27 mouse cellular contexts compared by ENCODE assay signal in genomic region chr6:119570797-119571196, GRCm38 (mm10). TPM values are rescaled to one million over a fixed set of nuclear protein-coding genes. Genes with fewer than 3 reads are reported as not detected.
DNase-seq lines count a peak whose midpoint lies in the region; ATAC-seq and TF ChIP-seq lines count a peak whose summit lies in the region.
"Had no signal": no experiment of that assay in that cellular context is flagged by ENCODE, and none has a peak within 500 bp of the region (broad histone marks: within the 10 kb centered on the region; RNA-seq: fewer than 3 reads in every experiment).

No protein-coding gene starts in this region.

- H3K4me3 ChIP-seq in forebrain, postnatal 0 days (ENCODE audit: low read depth, low read length): no peak overlapping the region
- H3K4me3 ChIP-seq in forebrain, embryonic 13.5 days: no peak overlapping the region
- no peak overlapping the region for H3K4me3 ChIP-seq in lung, postnatal 0 days (ENCODE audit: low read depth, low read length)
- no peak overlapping the region for H3K4me3 ChIP-seq in thymus, adult 2 months (ENCODE audit: control insufficient read depth, insufficient read depth, low read length)
- H3K4me3 ChIP-seq in stomach, postnatal 0 days (ENCODE audit: low read depth, low read length): no peak overlapping the region
- H3K4me3 ChIP-seq: embryonic facial prominence, embryonic 12.5 days; erythroblast, embryonic 14.5 days; forebrain, embryonic 12.5 days; gastrocnemius, adult 2 months; hindbrain, embryonic 12.5 days; hindbrain, embryonic 15.5 days had no signal

- TF ChIP-seq POLR2A in thymus, adult 2 months (IDR thresholded peaks at IDR 0.05; ENCODE audit: control insufficient read depth, extremely low read depth, insufficient read depth, low read length, poor library complexity): no peak

- H3K27me3 ChIP-seq in forebrain, postnatal 0 days (ENCODE audit: insufficient read depth, low read length): no peaks in the 10 kb centered on the region
- no peaks in the 10 kb centered on the region for H3K27me3 ChIP-seq in forebrain, embryonic 13.5 days
- no peaks in the 10 kb centered on the region for H3K27me3 ChIP-seq in lung, postnatal 0 days (replicated peaks; ENCODE audit: insufficient read depth, low read length)
- no peaks in the 10 kb centered on the region for H3K27me3 ChIP-seq in thymus, adult 2 months (ENCODE audit: control insufficient read depth, insufficient read depth, low read length)
- no peaks in the 10 kb centered on the region for H3K27me3 ChIP-seq in stomach, postnatal 0 days (ENCODE audit: control insufficient read depth, insufficient read depth, low read length)
- H3K27me3 ChIP-seq: CH12.LX; embryonic facial prominence, embryonic 12.5 days; forebrain, embryonic 12.5 days; hindbrain, embryonic 12.5 days; hindbrain, embryonic 15.5 days; Patski had no signal

- H3K9me3 ChIP-seq in forebrain, postnatal 0 days (ENCODE audit: low read length): no peaks in the 10 kb centered on the region
- no peaks in the 10 kb centered on the region for H3K9me3 ChIP-seq in forebrain, embryonic 13.5 days (replicated peaks)
- no peaks in the 10 kb centered on the region for H3K9me3 ChIP-seq in lung, postnatal 0 days (ENCODE audit: low read length)
- H3K9me3 ChIP-seq in stomach, postnatal 0 days (ENCODE audit: control insufficient read depth, low read length): no peaks in the 10 kb centered on the region
- H3K9me3 ChIP-seq: embryonic facial prominence, embryonic 12.5 days; forebrain, embryonic 12.5 days; G1E; hindbrain, embryonic 12.5 days; hindbrain, embryonic 15.5 days had no signal

- peaks cover 37% of the 10 kb centered on the region for H3K36me3 ChIP-seq in forebrain, postnatal 0 days (ENCODE audit: insufficient read depth)
- peaks cover 46% of the 10 kb centered on the region for H3K36me3 ChIP-seq in forebrain, embryonic 13.5 days (ENCODE audit: poor library complexity, severe bottlenecking)
- 0 out of 2 replicates have a peak, but pooled peaks cover 9% of the 10 kb centered on the region for H3K36me3 ChIP-seq in lung, postnatal 0 days (ENCODE audit: insufficient read depth, low read length)
- no peaks in the 10 kb centered on the region for H3K36me3 ChIP-seq in thymus, adult 2 months (ENCODE audit: control insufficient read depth, insufficient read depth, low read length)
- no peaks in the 10 kb centered on the region; the same call in 1 of the 2 replicates for H3K36me3 ChIP-seq in stomach, postnatal 0 days (ENCODE audit: control insufficient read depth, insufficient read depth, low read length)

- H3K4me2 ChIP-seq in forebrain, postnatal 0 days (ENCODE audit: low read depth): no peak overlapping the region
- no peak overlapping the region for H3K4me2 ChIP-seq in forebrain, embryonic 13.5 days
- H3K4me2 ChIP-seq in lung, postnatal 0 days (replicated peaks; ENCODE audit: low read depth, low read length): no peak overlapping the region
- H3K4me2 ChIP-seq in stomach, postnatal 0 days (replicated peaks; ENCODE audit: low read depth): no peak overlapping the region
- H3K4me2 ChIP-seq: embryonic facial prominence, embryonic 12.5 days; forebrain, embryonic 12.5 days; heart, embryonic 11.5 days; hindbrain, embryonic 12.5 days; hindbrain, embryonic 15.5 days had no signal

- TF ChIP-seq CTCF in forebrain, postnatal 0 days (IDR thresholded peaks at IDR 0.05; ENCODE audit: low read depth): no peak
- no peak for TF ChIP-seq CTCF in lung, postnatal 0 days (IDR thresholded peaks at IDR 0.05)
- TF ChIP-seq CTCF in thymus, adult 2 months (IDR thresholded peaks at IDR 0.05; ENCODE audit: borderline replicate concordance, control insufficient read depth, extremely low read depth, insufficient read depth, low read length, poor library complexity): no peak
- TF ChIP-seq CTCF in stomach, postnatal 0 days (IDR thresholded peaks at IDR 0.05; ENCODE audit: low read depth): no peak

- peak; percentile 36; the same call in 1 of the 2 replicates for ATAC-seq in forebrain, postnatal 0 days
- no peak for ATAC-seq in forebrain, embryonic 13.5 days
- no peak for ATAC-seq in lung, postnatal 0 days
- ATAC-seq in stomach, postnatal 0 days (ENCODE audit: low FRiP score, low TSS enrichment): no peak
- ATAC-seq: forebrain, embryonic 16.5 days; Patski had no signal

- TF ChIP-seq EP300 in lung, postnatal 0 days (IDR thresholded peaks at IDR 0.05): no peak
- TF ChIP-seq EP300 in stomach, postnatal 0 days (optimal IDR thresholded peaks at IDR 0.05): no peak

- WGBS in forebrain, postnatal 0 days: 83% methylated on average over 4 of the region's 4 CpGs
- WGBS in forebrain, embryonic 13.5 days: 84% methylated on average over 4 of the region's 4 CpGs
- WGBS in lung, postnatal 0 days: 65% methylated on average over 4 of the region's 4 CpGs
- WGBS in thymus, adult 2 months: 35% methylated on average over 4 of the region's 4 CpGs
- 57% methylated on average over 4 of the region's 4 CpGs for WGBS in stomach, postnatal 0 days

- no peak for DNase-seq in forebrain, postnatal 0 days
- peak; percentile 26 for DNase-seq in lung, postnatal 10 days
- DNase-seq in lung, postnatal 0 days (ENCODE audit: low spot score): no peak
- peak; percentile 31 for DNase-seq in thymus, postnatal 14 days
- DNase-seq in thymus, adult 2 months: no peak
- no peak for DNase-seq in stomach, postnatal 0 days (ENCODE audit: low spot score)
- DNase-seq: adrenal gland, postnatal 10 days; adrenal gland, postnatal 36 days; B cell, adult 2 months; cerebellum, adult 18-20 months; cerebellum, adult 9-10 months; cerebellum, postnatal 14 days; gastrocnemius, adult 2 months; gastrocnemius, postnatal 14 days; heart, adult 11 months had no signal

- H3K27ac ChIP-seq in forebrain, postnatal 0 days (ENCODE audit: low read depth, low read length): no peak overlapping the region
- H3K27ac ChIP-seq in forebrain, embryonic 13.5 days: no peak overlapping the region
- H3K27ac ChIP-seq in lung, postnatal 0 days (ENCODE audit: low read length): no peak overlapping the region
- no peak overlapping the region for H3K27ac ChIP-seq in thymus, adult 2 months (ENCODE audit: control insufficient read depth, insufficient read depth, low read length)
- H3K27ac ChIP-seq in stomach, postnatal 0 days (replicated peaks): no peak overlapping the region
- H3K27ac ChIP-seq: embryonic facial prominence, embryonic 12.5 days; forebrain, embryonic 12.5 days; gastrocnemius, adult 2 months; hindbrain, embryonic 12.5 days; hindbrain, embryonic 15.5 days had no signal

- no peak overlapping the region for H3K9ac ChIP-seq in forebrain, postnatal 0 days
- H3K9ac ChIP-seq in forebrain, embryonic 13.5 days: no peak overlapping the region
- no peak overlapping the region for H3K9ac ChIP-seq in lung, postnatal 0 days (replicated peaks; ENCODE audit: low read depth)
- no peak overlapping the region; the same call in 1 of the 2 replicates for H3K9ac ChIP-seq in stomach, postnatal 0 days (ENCODE audit: low read length)
- H3K9ac ChIP-seq: embryonic facial prominence, embryonic 12.5 days; forebrain, embryonic 12.5 days; hindbrain, embryonic 12.5 days; hindbrain, embryonic 15.5 days had no signal

- no peaks in the 10 kb centered on the region for H3K4me1 ChIP-seq in forebrain, postnatal 0 days (ENCODE audit: insufficient read depth)
- H3K4me1 ChIP-seq in forebrain, embryonic 13.5 days: no peaks in the 10 kb centered on the region
- H3K4me1 ChIP-seq in lung, postnatal 0 days (ENCODE audit: insufficient read depth, low read depth, low read length): no peaks in the 10 kb centered on the region
- H3K4me1 ChIP-seq in thymus, adult 2 months (replicated peaks; ENCODE audit: control insufficient read depth, insufficient read depth, low read length): peaks cover 10% of the 10 kb centered on the region
- no peaks in the 10 kb centered on the region for H3K4me1 ChIP-seq in stomach, postnatal 0 days (replicated peaks; ENCODE audit: control insufficient read depth, insufficient read depth)
- H3K4me1 ChIP-seq: embryonic facial prominence, embryonic 12.5 days; forebrain, embryonic 12.5 days; hindbrain, embryonic 12.5 days; hindbrain, embryonic 15.5 days had no signal

RNA-seq across cellular contexts. Expression of gene Wnt5b, which starts 26.6 kb away (rescaled TPM):
- 3.1 and 4.4 TPM in 2 replicates for total RNA-seq in forebrain, postnatal 0 days (2014; rRNA removed)
- 2.2 and 2.5 TPM in 2 replicates for polyA plus RNA-seq in forebrain, postnatal 0 days (2015; fragmentation: Nextera tagmentation; extraction: Ambion mirVana)
- polyA plus RNA-seq in forebrain, embryonic 13.5 days (2015; fragmentation: Nextera tagmentation; extraction: Ambion mirVana): 4.5 and 5.2 TPM in 2 replicates
- 4.8 and 6.6 TPM in 2 replicates for polyA plus RNA-seq in lung, postnatal 0 days (2015; fragmentation: Nextera tagmentation; extraction: Ambion mirVana)
- polyA plus RNA-seq in thymus, adult 2 months (2012; rRNA removed): 6.5 and 8.1 TPM in 2 replicates
- 4.5 and 5.2 TPM in 2 replicates for polyA plus RNA-seq in stomach, postnatal 0 days (2015; fragmentation: Nextera tagmentation; extraction: Ambion mirVana)
- total RNA-seq: G1E; hematopoietic stem cell, adult 5-6 weeks had no signal
- polyA plus RNA-seq: erythroblast, embryonic 14.5 days had no signal

Comparison
In these comparisons a context has a peak if more than half of its experiments do, and no peak if none do; other contexts are left out.
1. DNase-seq: peak in lung, postnatal 10 days (single experiment) and thymus, postnatal 14 days (single experiment); none in forebrain, postnatal 0 days (single experiment), lung, postnatal 0 days (single experiment), thymus, adult 2 months (single experiment) and stomach, postnatal 0 days (single experiment).